Mouse (Mus musculus) adrenal gland (tissue): ENCODE results near the gene Smarcad1.

Experiments
- intact Hi-C: fragments of 180-260 bp; cut with DNase I; formaldehyde crosslinking; loops from one replicate; pipeline ENCODE4 v1.15.1; 2025

Smarcad1 gene

GRCm38 (mm10) chr6:65075201-65075600, 32.8 kb downstream of the Smarcad1 start:
- intact Hi-C loops, result no loop called here

DNA sequence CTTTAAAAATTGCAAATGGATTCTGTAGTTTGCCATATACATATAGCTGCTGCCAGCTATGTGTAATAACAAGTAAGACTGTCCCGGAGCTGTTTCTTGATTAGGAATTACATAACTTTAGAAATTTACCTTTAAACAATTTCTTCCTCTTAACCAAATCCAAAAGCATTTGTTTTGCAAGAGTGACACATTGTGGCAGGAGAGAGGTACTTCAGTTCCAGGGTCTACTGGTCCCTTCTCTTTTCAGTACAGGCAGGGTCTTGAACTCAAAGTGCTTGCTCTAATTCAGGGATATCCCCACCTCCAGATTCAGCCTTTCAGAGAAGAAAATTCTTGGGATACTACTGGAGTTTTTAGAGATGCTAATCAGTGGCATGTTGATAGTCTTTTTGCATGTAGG, 36.8 kb downstream of the Smarcad1 start:
- intact Hi-C loops, result no loop called here

GRCm38 (mm10) chr6:65114902-65115301, 72.5 kb downstream of the Smarcad1 start:
- intact Hi-C loops, result loop anchor here (5.0 kb wide), 1 partner anchor 63 kb away; no protein-coding TSS in a partner anchor

GRCm38 (mm10) chr6:65117540-65117939, 75.2 kb downstream of the Smarcad1 start:
- intact Hi-C loops, result loop anchor here (5.0 kb wide), 1 partner anchor 65 kb away; no protein-coding TSS in a partner anchor

DNA sequence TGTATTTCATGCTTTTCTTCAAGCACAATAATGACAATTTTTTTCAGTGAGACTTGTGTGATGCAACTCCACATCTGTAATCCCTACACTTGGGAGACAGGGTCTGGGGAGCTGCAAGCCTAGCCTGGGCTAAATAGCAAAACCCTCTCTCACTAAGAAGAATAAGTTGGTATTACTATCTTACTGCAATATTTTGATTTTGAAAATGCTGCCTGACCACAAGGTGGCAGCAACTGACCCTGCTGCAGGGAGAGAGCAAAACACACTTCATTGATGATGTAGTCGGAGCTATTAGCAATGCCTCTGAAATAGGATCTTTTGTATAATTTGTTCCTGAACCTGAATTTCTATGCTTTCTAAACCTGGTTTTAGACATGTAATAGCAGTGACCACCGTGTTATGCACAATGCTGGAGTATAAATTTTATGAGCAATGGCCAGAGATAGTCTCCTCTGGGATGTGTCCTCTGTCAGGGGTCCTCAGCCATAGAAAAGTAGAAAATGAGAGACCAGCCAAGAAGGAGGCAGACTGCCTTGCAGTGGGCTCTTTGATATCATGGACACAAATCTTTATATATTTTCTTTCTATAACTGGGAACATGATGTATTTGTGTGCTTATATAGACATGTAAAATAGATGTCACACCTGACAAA, 83.8 kb downstream of the Smarcad1 start:
- intact Hi-C loops, result no loop called here

- intact Hi-C loops, result loop anchor here (10.0 kb wide), 1 partner anchor 242 kb away; no protein-coding TSS in a partner anchor
Measured at GRCm38 (mm10) chr6:65132376-65132775, 90.0 kb downstream of the Smarcad1 start.

GRCm38 (mm10) chr6:65137802-65138201, 95.4 kb downstream of the Smarcad1 start:
- intact Hi-C loops, result loop anchor here (10.0 kb wide), 1 partner anchor 237 kb away; no protein-coding TSS in a partner anchor

DNA sequence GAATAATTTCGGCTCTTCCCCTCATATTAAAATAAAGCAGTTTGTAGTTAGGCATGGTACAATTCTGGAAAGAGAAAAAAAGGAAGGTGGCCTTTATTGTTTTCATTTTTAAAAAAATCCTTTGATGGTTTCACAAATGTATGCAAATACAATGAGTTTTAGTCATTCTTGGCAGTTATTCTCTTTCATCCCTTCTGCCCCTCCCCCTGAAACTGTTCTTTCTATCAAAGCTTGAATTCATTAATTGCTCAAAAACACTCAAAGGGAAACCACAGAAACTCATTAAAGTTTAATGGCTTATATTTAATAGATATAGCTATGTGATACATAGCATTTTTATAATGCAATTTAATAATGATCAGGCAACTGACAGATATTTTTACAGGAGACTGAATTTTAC, 95.9 kb downstream of the Smarcad1 start:
- intact Hi-C loops, result loop anchor here (10.0 kb wide), 1 partner anchor 237 kb away; no protein-coding TSS in a partner anchor

- intact Hi-C loops, result no loop called here
Measured at GRCm38 (mm10) chr6:65140082-65140749, 97.8 kb downstream of the Smarcad1 start.

DNA sequence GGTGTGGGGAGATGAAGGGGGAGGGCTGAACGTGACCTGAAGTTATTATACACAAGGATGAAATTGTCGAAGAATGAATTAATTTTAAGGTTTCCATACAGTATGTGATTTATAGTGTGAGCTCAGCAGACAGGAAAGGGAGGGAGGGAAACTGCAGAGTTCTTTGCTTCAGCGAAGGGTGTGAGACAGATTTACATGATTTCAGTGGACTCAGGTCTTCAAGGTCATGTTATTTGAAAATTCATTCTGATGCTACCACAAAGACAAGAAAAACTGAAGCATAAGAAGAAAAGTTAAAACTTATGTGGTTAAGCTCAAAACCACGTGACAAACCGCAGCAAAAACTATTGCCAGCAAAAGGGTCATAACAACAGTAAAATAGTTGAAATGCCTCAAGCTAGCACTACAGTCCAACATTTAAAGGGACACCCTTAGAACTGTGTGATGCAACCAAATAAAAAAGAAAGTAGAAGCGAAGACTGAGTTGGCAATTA, 98.4 kb downstream of the Smarcad1 start:
- intact Hi-C loops, result no loop called here

- intact Hi-C loops, result no loop called here
Measured at GRCm38 (mm10) chr6:65142316-65142715, 99.9 kb downstream of the Smarcad1 start.

DNA sequence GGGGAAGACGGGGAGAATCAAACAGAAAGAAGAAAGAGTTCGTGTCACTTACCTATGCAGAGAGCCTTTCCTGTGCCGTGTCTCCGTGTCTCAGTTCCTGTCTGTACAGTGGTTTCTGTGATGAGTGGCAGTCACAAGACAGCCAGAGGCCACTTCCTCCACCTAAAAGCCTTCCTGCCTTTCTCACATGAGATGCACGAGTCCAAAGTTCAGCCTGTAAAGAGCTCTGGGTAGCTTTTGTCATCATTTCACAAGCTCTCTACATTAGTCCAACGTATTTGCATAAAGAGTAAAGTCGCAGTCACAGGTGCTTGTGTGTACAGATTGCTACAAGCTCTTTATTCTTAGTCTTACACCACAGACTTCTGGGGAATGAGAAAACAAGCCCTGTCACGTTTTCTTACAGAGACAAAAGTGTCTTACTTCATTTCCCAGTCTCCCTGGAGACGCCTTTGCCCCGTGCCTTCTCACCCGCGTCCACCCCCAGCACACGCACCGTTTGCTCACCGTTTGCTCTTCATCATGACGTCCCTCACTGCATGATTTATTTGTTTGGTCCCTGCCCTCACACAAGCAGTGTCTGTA, 102.3 kb downstream of the Smarcad1 start, which contains the start of gene Hpgds:
Gene Hpgds (minus strand): TSS at position 288 of the 585 bp plus-strand sequence.
- intact Hi-C loops, result no loop called here

DNA sequence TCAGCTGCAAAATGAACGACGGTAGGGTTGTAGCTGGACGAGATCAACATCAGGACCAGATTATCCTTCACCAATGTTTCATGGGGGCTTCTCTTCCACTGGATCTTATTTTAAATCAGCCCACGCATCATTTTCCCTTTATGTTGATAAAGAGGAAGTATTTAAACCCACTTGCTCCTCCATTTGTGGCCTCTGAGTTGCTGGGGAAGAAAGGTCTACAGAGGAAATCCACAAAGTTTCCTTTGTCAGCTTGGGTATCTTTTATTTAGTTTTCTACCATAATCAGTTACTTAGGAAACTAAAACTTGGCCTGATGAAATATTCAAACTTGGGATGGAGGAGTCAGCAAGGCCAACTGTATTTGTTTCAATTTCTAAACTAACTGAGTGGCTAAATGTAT, 104.0 kb downstream of the Smarcad1 start:
- intact Hi-C loops, result no loop called here

DNA sequence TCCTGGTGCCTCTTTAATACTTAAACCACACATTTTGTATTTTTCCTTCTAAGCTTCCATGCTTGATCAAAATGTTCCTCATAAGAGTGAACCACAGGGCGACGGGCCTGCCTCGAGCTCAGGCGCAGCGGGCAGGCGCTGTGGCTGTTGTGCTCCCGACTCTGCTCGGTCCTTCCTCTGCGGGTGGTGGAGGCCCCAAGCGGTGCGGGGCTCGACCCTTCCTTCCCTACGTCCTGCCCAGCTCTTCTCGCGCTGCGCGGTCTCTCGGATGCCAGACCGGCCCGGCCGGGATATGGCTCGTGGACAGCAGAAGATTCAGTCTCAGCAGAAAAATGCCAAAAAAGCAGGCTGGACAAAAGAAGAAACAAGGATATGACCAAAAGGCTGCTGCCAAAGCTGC, 108.3 kb downstream of the Smarcad1 start:
- intact Hi-C loops, result no loop called here

GRCm38 (mm10) chr6:65153570-65153969, 111.2 kb downstream of the Smarcad1 start:
- intact Hi-C loops, result no loop called here

- intact Hi-C loops, result no loop called here
Measured at GRCm38 (mm10) chr6:65157042-65157441, 114.7 kb downstream of the Smarcad1 start.

- intact Hi-C loops, result no loop called here
Measured at GRCm38 (mm10) chr6:65159381-65159942, 117.1 kb downstream of the Smarcad1 start.

DNA sequence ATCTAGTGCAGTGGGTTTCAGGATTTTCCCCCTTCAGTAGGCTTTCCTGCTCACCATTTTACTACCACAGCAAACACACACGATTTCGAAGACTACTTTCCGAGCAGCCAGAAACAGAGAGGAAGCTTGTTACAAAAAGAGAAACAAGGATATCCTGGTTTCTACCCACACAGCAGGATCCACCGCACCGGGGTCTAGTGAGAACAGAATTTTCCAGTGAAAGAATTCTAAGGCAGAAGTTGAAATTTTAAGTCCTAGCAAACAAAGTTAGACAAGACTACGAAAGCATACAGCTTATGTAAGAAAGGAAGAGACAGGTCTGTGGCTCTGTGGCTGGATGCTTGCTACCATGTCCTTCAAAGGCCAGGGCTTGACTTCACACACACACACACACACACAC, 121.8 kb downstream of the Smarcad1 start:
- intact Hi-C loops, result no loop called here

DNA sequence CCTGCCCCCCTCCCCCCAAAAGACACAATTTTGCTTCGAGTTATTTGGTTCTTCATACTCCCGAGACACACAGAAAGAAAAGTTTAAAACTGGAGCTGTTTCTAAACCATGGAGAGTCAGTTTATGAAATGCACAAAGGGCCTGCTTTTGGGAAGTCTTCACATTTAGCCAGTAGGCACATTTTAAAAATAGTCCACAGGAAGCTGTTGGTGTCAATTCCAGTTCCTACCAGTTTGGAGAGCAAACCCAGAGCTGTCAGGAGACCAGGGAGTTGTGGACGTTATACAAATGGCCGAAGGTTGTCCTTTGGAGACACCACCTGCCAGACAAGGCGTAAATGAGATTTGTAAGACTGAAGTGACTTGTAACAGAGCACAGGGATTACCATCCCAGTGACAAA, 122.6 kb downstream of the Smarcad1 start:
- intact Hi-C loops, result no loop called here
